Mouse (Mus musculus) heart, postnatal 0 days (tissue): ENCODE results near the gene Ubash3a.

Experiments
- CTCF ChIP-seq: IDR thresholded peaks from 2 replicates; pipeline ENCODE4 v1.5.1; 2016; ENCODE audit warnings: antibody characterized with exemption, control low read depth, low read depth
- EP300 ChIP-seq: IDR thresholded peaks from 2 replicates; pipeline ENCODE4 v1.6.1; 2016; ENCODE audit warnings: antibody characterized with exemption, low read depth

DNA sequence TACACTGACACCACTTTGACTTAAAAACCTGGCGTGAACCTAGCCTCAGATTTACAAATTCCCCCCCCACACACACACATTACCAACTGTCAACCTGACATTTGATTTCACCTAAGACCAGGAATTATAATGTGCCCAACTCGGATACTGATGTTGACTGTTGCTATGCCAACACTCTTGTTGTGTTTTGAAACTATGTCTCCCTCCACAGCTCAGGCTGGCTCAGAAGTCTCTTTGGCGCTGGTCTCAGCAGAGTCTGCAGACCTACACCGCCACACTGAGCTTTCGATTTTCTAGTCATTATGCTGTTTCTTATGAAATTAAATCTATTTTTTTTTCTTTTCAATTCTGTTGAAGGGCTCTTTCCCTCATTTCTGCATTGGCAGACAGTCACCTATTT is 55.0 kb downstream of the Ubash3a start:
- TF ChIP-seq CTCF (no peak), EP300 (no peak)
